Mouse (Mus musculus): ENCODE data around the gene Ap1b1. TPM values are rescaled to one million over a fixed set of nuclear protein-coding genes. Genes with fewer than 3 reads are reported as not detected.

Ap1b1 gene
- total RNA-seq, 2 experiments from 2014 or later, result 36.5 to 39.2 TPM

DNA sequence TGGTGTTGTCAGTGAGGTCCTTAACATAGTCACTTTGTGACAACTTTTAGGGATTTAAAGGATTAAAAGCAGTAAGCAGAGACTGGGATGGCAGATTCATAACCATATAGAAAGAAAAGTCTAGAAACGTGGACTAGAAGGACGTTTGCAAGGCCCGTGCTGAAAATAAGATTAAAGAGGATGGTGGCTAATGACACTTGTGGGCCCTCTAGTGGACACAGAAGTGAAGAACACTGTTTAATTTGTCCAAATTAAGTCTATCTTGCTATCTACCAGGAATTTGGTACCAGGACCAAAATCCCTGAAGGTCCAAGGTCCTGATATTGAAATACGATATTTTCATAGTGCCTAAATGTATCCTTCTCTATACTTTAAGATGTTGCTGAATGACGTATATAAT, 2.4 kb upstream of the Ap1b1 start:
- ATAC-seq (replicated peaks; ENCODE audit: poor library complexity), result peak; percentile 58

DNA sequence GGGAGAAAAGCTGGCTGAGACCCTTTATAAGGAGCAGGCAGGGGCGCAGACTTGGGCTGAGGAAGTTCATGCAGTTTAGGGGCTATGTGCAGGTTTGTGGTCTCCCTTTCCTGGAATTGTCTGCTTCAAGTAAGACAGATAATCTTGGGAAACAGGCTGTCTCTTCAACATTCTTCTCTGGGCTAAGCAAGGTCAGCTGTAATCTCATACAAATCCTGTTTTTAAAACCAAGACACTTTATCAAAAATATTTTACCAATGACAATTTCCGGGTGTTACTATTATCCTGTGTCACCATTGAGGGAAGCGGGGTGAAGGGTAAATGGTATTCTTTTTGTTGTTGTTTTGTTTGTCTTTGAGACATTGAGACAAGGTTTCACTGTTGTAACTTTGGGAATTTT, 1.8 kb upstream of the Ap1b1 start:
- no peak for ATAC-seq (replicated peaks; ENCODE audit: poor library complexity)

DNA sequence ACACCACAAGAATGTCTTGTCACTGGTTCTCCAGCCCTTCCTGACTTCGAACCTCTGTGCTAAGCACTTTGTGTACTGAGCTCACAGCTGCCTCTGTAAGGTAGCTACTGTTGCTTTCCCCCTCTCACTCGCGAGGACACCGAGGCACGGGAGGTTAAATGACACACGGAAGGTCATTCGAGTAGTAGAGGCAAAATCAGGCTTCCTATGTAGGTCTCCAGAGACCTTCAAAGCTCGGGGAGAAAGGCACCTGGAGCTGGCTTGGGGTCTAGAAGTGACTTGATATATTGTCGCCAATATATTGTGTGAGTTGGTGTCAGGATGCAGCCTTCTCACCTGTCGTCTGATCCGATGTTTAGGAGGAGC, 846 bp downstream of the Ap1b1 start:
- no peak for ATAC-seq (replicated peaks; ENCODE audit: poor library complexity)

DNA sequence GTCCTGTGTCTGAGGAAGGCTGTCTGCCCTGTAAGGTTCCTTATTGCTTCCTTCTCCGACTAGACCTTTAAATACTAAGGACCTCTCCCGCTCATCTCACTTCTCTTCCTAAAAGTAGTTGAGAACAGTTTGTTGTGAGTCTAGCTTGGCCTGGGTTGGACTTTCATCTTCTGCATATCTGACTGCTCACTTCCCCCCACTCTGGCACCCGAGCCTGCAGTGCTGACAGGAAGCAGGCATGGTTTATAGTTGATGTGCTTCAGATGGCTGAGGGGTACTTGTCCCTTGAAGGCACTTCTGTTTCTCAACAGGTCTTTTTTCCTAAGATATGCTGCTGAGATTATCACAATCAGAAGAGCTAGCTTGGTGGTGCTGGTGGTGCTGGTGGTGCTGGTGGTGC, 2.6 kb downstream of the Ap1b1 start:
- peak; percentile 45; the same call in 1 of the 2 replicates for ATAC-seq (replicated peaks; ENCODE audit: poor library complexity)

DNA sequence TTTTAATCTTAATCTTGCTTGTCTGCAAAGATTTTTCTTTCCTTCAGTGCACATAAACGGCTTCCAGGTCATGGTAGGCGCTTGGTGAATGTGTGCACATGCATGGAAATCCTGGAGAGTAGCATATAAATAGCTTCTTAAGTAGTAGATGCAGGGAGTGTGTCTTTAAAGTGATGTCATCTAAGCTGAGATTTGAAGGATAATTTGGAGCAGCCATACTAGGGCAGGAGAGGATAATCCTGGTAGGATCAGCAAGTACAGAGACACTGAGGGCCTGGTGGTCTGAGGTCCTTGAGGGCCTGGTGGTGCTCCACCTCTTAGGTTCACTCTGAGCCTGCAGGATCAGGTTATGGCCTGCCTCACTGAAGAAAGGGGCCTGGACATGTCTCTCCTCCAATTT, 5.8 kb downstream of the Ap1b1 start:
- ATAC-seq (replicated peaks; ENCODE audit: poor library complexity), result no peak

DNA sequence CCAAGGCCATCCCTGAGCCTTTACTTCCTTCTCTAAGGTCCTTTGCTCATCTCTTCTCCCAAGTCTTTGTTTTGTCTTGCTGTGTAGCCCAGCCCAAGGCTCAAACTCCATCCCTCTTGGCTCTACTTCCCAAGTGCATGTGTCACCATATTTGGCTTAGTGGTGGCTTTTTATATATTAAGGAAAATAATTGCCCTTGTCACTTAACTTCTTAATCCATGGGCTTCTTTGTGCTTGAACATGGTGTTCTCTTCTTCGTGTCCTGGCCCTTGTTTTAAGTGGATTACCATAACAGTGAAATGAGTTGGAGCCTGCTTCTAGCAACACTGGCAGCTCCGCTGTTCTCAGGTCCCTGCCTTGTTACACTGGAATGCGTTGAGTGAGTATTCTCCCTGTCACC, 9.1 kb downstream of the Ap1b1 start:
- no peak for ATAC-seq (replicated peaks; ENCODE audit: poor library complexity)

GRCm38 (mm10) chr11:4996621-4997199, 10.1 kb downstream of the Ap1b1 start:
- ATAC-seq (replicated peaks; ENCODE audit: poor library complexity), result no peak

GRCm38 (mm10) chr11:4998352-4998751, 11.7 kb downstream of the Ap1b1 start:
- ATAC-seq (replicated peaks; ENCODE audit: poor library complexity), result no peak

GRCm38 (mm10) chr11:4998762-4999161, 12.1 kb downstream of the Ap1b1 start:
- ATAC-seq (replicated peaks; ENCODE audit: poor library complexity), result no peak

- no peak for ATAC-seq (replicated peaks; ENCODE audit: poor library complexity)
These were observed 13.6 kb downstream of the Ap1b1 start for GRCm38 (mm10) chr11:5000241-5000640.

DNA sequence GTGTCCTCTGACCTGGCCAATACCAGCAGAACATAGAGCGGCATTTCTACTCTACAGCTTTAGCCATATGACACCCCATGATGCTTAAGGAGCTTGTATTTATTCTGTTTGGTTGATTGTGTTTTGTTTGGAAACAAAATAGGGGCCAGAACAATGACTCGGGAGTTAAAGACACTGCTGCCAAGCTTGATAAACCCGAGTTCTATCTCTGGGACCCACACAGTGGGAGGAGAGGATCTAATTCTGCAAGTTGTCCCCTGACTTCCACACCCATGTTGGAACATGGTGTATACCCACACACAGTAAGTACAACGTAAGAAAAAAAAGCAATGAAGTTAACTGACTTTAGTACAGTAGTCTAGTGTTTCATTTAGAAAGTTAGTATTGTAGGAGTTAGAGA, 16.2 kb downstream of the Ap1b1 start:
- ATAC-seq (replicated peaks; ENCODE audit: poor library complexity), result peak; percentile 73

DNA sequence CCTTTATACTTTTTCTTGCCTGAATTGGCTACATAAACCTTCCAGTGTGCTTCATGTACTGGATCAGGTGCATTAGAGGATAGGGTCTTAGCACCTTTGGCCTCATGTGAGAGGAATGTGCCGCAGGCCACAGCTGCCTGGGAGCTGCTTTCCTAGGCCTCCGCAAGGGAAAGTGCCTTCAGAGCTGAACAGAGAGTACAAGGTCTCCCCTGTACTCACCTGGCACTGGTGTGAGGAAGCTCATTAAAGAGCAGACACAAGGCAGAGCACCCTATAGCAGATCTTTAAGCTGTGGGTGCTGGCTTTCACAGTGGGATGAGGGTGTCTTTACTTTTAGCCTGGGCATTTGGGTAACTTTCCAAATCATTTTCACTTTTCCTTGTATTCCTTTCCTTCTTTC, 18.9 kb downstream of the Ap1b1 start:
- no peak for ATAC-seq (replicated peaks; ENCODE audit: poor library complexity)

DNA sequence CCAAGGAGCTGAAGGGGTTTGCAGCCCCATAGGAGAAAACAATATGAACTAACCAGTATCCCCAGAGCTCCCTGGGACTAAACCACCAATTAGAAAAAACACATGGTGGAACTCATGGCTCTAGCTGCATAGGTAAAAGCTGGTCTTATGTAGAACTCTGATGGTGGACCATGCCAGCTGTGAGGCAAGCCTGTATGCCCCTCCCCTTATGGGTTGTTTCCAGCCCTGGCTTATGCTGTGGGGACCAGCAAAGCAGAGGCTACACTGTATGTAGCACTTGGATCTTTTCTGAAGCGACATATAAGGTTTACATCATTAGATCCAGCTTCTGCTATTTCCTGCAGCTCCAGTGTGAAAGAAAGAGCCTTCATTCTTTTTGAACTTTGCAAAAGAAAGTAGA, 20.6 kb downstream of the Ap1b1 start:
- no peak for ATAC-seq (replicated peaks; ENCODE audit: poor library complexity)

DNA sequence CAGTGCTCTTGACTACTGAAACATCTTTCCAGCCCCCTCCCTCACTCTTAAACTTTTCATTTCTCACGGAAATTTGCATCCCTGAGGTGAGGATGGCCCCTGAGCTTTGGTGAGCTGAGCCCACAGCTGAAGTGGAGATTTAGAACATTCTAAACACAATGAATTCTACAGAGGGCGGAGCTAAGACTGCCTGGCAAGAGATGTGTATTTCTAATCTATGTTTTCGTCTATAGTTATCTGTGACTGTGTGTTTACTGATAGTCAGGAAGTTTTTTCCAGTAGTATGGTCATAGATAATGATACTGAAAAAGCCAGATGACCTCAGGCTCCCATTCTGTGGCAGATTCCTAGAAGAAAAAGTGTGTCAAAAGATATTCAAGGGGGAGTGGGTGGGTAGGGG, 22.2 kb downstream of the Ap1b1 start:
- ATAC-seq (replicated peaks; ENCODE audit: poor library complexity), result peak; percentile 35

DNA sequence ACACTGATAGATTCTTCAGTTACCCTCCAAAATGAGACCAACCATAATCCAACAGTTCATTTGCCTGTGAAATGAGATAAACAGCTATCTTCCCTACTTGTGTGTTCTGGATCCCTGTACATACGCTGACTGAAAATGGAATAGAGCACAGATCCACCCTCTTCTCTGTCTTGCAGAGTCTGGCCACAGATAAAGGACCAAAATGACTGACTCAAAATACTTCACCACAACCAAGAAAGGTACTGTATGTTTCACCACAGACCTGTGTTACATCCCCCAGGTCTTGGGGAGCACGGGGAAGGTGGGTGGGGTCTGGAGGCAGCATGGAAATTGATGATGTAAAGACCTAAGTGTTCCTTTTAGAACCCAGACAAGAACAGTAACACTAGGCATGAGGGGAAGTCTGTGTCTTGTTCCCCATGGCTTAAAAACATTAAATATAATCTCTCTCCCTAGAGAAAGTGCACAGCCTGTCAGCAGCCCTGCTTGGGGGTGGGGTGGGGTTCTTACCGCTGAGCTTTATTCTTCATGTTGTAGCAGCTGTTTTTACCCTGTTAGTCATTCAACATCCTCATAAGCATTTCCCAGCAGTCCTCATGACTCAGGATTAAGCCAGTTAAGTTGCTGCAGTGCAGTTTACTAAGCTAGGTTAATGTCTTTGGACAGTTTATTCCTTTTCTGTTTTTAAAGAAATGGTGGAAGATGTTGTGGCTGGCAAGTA, 22.9 kb downstream of the Ap1b1 start:
- peak; percentile 83 for ATAC-seq (replicated peaks; ENCODE audit: poor library complexity)

GRCm38 (mm10) chr11:5010205-5010604, 23.6 kb downstream of the Ap1b1 start:
- no peak for ATAC-seq (replicated peaks; ENCODE audit: poor library complexity)

- ATAC-seq (replicated peaks; ENCODE audit: poor library complexity), result no peak
These were observed 24.9 kb downstream of the Ap1b1 start for GRCm38 (mm10) chr11:5011480-5011879.

- no peak for ATAC-seq (replicated peaks; ENCODE audit: poor library complexity)
These were observed 25.6 kb downstream of the Ap1b1 start for GRCm38 (mm10) chr11:5012213-5012715.

DNA sequence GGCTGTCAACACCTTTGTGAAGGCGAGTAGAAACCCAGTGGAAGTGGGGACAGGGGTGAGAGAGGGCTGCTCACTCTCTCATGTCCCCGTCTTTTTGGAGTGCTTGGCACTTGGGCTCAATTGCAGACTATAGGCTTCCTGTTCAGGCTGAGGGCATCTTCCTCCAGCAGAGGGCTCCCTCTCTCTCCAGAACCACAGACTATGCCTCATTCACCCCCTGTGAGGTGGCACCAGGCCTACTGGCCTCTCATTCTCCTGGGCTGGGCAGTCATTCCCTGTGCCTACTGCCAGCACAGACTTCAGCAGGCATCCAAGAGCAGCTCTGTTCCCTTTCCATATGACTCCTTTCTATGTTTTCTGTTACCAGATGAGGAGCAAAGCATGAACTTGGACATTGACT, 29.1 kb downstream of the Ap1b1 start:
- ATAC-seq (replicated peaks; ENCODE audit: poor library complexity), result peak; percentile 84

GRCm38 (mm10) chr11:5016286-5016685, 29.7 kb downstream of the Ap1b1 start:
- ATAC-seq (replicated peaks; ENCODE audit: poor library complexity), result no peak

GRCm38 (mm10) chr11:5017506-5017905, 30.9 kb downstream of the Ap1b1 start:
- ATAC-seq (replicated peaks; ENCODE audit: poor library complexity), result peak; percentile 61

GRCm38 (mm10) chr11:5025108-5025507, 38.5 kb downstream of the Ap1b1 start:
- ATAC-seq (replicated peaks; ENCODE audit: poor library complexity), result no peak

DNA sequence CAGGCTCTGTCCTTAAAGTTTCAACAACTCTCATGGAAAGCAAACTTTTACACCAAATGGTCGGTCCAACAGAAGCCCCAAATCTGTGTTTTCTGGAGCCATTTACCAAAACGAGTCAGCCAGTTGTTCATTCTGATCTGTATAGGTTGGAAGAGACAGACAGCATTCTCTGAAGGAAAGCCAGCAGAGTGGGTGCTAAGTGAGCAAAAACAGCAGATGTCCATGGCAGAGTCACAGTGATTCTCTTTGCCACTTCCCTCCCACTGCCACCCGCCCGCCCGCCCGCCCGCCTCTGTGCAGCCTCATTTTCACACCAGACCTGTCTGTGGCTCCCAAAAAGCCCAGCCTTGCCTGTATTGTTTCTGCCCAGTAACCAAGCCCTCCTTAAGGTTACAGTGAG, 41.6 kb downstream of the Ap1b1 start:
- ATAC-seq (replicated peaks; ENCODE audit: poor library complexity), result no peak

Data from megakaryocyte progenitor cell, adult 5-6 weeks (primary cell).